Mouse (Mus musculus): Measurements from ENCODE around the gene Morf4l1.

Gene Morf4l1

GRCm38 (mm10) chr9:90114567-90115307 is at the start of gene Morf4l1:
Gene Morf4l1, minus strand, starts transcription at chr9:90114774.
- peak; percentile 96 to 97 for DNase-seq (ENCODE audit: low spot score in 2 of 2)

GRCm38 (mm10) chr9:90163749-90164095 is 49.1 kb upstream of the Morf4l1 start:
- DNase-seq (ENCODE audit: low spot score in 2 of 2), result no peak

DNA sequence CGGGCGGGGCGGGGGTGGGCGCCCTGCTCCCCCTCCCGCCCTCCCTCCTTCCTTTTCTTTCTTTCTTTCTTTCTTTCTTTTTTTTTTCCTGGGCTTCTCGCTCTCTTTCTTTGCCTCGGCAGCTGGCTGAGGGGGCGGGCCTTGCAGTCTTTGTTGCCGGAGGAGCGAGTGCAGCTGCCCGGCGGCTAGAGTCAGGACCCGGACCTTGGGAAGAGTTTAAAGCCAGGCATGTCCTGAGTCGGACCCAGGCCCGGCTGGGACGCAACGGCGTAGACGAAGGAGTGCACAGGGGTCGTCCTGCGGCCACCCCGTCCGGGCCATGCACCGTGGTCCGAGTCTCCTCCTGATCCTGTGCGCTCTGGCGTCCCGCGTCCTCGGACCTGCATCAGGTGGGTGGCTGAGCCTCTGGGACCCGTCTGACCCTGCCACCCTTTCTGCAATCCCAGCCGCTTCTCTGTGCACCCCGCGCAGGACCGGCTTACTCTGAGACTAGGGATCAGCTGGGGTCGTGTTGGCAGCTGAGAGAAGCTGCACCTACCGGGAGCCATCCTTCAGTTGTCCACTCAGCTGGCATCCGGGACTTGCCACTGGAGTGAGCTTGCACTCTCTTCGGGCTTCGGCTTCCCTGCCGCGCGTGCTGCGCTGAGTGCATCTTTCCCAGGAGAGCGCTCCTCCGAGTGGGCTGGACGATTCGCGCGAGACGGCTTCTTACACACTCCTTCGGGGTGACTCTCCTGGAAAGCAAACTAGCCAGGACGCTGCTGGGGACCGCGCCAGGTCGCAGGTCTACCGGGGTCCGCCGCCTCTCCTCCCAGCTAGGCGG is 48.6 kb upstream of the Morf4l1 start, which contains the start of gene Adamts7:
TSS of gene Adamts7 (plus strand) at position 144 of the 823 bp plus-strand sequence.
- DNase-seq (ENCODE audit: low spot score in 2 of 2), result no peak

- peak; percentile 50 to 52 for DNase-seq (ENCODE audit: low spot score in 2 of 2)
Measured at GRCm38 (mm10) chr9:90162243-90162925, 47.8 kb upstream of the Morf4l1 start.

DNA sequence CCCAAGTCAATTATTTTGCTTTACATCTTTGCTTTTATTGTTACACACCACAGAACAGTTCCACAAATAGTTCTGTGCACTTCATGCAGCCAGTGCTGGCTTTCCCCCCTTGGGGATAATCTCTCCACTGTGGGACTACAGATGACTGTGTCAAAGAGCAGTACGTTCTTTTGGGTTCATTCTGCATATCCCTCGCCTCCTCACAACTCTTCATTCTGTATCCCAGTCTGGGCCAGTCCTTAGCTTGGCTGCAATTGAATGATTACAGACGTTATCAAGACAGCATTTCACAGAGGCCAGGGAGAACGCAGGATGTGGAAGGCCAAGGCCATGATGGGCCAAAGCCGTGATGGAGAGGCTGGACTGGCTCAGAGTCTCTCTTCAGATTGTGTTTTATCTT is 32.3 kb upstream of the Morf4l1 start:
- no peak for DNase-seq (ENCODE audit: low spot score in 2 of 2)

- DNase-seq (ENCODE audit: low spot score in 2 of 2), result no peak
Measured at GRCm38 (mm10) chr9:90145788-90146187, 31.2 kb upstream of the Morf4l1 start.

GRCm38 (mm10) chr9:90136678-90136965 is 22.0 kb upstream of the Morf4l1 start:
- no peak for DNase-seq (ENCODE audit: low spot score in 2 of 2)

GRCm38 (mm10) chr9:90135963-90136677 is 21.5 kb upstream of the Morf4l1 start:
- DNase-seq (ENCODE audit: low spot score in 2 of 2), result no peak

GRCm38 (mm10) chr9:90135466-90135865 is 20.9 kb upstream of the Morf4l1 start:
- DNase-seq (ENCODE audit: low spot score in 2 of 2), result no peak

DNA sequence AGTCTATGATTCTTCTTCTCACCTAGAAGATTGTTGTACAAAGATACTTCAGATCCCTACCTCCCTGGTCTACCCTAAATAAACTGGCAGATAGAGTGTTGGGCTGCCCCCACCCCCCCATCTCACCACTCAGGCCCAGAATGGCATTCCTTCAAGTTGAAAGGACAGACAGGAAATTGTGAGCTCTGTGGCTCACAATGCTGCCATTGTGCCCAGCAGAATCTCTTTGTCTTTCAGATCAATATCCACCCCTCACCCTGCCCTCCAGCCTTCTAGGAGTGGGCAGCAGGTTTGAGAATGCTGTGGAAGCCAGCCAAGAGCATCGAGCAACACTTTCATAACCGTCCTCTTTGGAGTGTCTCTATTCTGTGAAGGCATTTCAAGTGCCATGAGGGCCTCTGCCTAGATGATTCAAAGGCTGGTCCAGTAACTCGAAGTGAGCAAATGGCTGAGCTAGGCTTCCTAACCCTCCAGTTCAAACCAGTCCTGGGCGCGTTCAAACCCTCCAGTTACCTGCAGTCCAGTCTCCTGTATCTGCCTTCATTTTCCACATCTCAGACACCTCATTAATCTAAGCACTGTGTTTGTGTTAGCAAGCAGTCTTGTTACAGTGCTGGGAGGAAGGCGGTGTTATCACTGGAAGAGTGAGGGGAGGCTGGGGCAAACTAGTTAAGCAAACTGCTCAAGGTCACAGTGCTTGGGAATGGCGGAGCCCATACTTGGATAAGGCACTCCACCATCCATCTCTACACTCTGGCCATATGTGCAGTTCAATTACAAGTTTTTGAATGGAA is 19.2 kb upstream of the Morf4l1 start:
- no peak for DNase-seq (ENCODE audit: low spot score in 2 of 2)

- DNase-seq (ENCODE audit: low spot score in 2 of 2), result no peak
Measured at GRCm38 (mm10) chr9:90128636-90129201, 14.1 kb upstream of the Morf4l1 start.

DNA sequence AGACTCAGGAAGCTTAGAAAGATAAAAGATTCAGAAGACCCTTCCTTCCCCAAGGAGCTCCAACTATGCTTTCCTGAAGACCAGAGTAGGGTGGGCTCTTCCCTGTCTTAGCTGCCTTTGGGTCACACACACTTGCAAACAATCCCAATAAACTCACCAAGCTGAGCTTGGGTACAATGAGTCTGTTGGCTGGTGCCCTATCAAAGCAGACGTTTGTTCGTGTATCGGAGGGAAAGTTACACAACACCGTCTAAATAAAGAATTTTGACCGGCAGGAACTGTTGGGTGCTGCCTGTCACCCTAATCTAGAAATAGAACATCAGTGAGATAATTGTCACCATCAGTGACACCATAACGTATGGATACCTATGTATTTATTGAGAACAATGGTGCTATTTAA is 12.6 kb upstream of the Morf4l1 start:
- no peak for DNase-seq (ENCODE audit: low spot score in 2 of 2)

DNA sequence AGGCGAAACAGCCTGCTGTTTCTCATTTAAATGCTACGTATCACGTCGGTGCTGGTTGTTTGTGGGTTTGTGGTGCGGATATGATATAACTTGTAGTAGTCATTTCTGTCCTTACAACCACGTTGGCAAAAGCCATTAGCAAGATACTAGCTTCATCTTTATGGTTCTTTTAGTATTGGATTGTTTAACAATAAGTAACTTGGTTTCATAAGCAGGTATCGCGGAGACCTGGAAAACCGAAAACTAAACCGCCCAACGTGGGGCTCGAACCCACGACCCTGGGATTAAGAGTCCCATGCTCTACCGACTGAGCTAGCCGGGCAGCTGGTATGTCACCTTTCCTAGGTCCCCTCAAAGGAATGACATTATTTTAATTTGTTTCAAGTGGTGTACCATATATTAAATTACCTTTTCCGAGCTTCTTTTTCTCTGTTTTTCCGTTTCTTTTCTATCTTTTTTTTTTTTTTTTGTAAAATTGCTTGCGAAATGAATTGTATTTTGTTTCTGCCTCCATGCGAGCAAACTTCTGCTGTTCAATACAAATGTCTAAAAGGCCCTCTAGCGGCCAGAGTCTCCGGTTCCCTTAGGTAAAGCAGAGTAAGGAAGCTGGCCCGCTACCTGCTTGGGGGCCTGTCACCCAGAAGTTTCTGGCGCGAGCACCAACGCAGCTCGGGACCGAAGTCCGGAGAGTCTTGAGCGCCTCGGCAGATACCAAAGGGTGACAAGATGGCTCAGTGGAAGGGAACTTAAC is 11.9 kb upstream of the Morf4l1 start:
- DNase-seq (ENCODE audit: low spot score in 2 of 2), result peak; percentile 76 to 86

DNA sequence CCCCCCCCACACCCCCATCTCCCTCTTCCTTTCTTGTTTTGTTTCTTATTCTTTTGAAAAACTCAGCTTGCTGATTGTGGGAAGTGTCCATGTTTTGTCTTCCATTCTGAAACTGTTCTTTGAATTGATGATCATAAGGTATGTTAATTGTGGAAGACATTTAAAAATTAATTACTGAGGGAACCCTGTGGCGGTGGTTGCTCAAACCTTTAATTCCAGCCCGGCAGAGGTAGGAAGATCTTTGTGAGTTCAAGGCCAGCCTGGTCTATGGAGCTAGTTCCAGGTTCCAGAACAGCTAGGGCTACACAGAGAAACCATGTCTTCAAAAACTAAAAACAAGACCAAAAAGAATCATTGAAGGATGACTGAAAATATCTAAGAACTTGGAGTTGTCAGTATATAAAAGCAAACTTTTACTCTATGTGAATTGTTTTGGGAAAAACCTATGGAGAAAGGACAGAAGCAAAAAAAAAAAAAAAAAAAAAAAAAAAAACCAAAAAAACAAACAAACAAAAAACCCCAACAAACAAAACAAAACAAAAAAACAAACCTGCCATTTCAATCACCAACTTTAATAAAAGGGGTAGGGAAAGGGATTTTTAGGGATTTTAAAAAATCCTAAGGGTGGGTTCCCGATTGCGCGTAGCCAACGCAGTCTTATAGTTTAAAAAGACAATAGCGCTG is 11.0 kb upstream of the Morf4l1 start:
- no peak for DNase-seq (ENCODE audit: low spot score in 2 of 2)

DNA sequence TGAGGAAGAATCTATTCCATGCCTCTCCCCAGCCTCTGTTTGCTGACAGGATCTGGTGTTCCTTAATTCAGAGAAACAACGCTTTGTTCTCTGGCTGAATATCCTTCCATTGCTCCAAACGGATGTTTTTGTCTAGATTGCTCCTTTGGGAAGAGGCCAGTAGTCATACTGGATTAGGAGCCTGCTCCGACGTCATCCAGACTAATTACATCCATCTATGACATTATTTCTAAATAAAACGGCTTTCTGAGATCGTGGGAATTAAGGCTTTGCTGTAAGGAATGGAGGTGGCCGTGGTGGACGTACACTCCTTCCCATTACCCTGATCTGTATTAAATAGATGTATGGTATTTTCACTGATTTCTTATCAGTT is 10.3 kb upstream of the Morf4l1 start:
- no peak for DNase-seq (ENCODE audit: low spot score in 2 of 2)

DNA sequence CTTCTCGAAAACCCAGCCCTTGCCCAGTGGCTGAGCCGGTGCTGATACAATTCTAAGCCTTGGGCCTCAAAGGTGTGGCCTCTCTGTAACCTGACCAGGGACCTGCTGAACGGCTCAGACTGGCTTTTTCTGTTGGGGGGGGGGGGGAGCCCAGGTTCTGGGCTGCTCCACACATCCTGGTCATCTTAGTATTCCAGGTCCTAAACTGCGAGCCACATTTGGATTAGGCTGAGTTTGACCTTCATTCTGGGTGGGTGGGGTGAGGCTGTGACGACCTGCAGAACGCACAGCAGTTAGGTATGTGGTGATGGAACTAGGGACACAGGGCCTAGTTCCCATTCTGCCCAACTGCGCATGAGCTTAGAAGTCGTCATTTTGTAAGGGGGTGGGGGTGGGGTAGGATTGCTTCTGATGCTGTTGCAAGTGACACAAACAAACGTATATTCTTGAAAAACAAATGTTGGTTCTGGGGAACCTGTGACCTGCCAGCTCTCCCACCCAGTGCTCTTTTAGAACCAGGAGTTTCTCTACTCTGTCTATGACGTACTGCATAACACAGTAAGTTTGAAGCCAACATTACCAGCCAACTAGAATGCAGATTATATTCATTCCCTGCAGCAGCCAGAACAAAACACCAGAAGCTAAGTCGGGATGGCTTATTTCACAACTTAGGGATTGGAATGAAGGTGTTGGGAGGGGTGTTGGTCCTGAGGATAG is 9.7 kb upstream of the Morf4l1 start:
- DNase-seq (ENCODE audit: low spot score in 2 of 2), result no peak

GRCm38 (mm10) chr9:90122246-90122740 is 7.7 kb upstream of the Morf4l1 start:
- no peak for DNase-seq (ENCODE audit: low spot score in 2 of 2)

GRCm38 (mm10) chr9:90117234-90117633 is 2.7 kb upstream of the Morf4l1 start:
- DNase-seq (ENCODE audit: low spot score in 2 of 2), result no peak

- no peak for DNase-seq (ENCODE audit: low spot score in 2 of 2)
Measured at GRCm38 (mm10) chr9:90115308-90115700, 730 bp upstream of the Morf4l1 start.
